Mouse (Mus musculus) lung, postnatal 25 days (tissue): Measurements from ENCODE around the gene Bik.

Experiments
- DNase-seq: peaks from one replicate; pipeline ENCODE4 v3.0.0; 2022; ENCODE audit warnings: low spot score

The Bik gene

DNA sequence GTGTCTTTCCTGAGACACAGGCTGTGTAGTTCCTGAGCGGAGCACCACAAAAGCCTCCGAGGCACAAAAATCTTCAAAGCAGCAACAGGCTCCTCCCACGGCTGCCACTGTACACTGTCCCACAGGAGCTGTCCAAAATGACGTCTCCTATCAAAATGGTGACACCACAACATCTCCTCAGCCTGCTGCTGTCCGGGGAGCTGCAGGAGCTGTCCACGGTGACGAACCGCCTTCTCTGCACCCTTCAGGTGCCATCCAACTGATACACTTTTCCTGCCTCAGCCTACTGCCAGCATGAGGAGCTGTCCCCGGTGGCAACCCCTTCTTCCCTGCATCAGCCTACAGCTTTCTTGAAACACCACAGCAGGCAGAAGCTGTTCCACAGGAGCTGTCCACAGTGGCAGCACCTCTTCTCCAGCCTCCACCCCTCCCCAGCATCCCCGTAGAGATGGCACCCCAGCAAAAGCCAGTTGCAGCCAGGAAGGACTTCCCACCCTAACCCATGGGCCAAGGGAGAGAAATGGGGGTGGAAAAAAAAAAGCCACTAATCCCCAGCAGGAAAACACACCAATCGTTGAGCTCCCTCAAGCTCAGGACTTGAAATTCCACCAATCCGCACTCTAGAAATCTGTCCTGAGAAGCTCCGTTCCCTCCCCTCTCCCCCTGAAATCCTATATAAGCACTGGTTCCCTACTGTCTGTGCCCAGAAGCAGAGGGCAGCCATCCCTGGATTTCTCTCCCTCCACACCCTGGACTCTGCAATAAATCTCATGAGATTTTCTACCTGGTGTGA lies 14.0 kb upstream of the Bik start:
- no peak for DNase-seq

- no peak for DNase-seq
Observed at GRCm38 (mm10) chr15:83515018-83515417, 11.6 kb upstream of the Bik start.

GRCm38 (mm10) chr15:83518215-83519048 lies 8.2 kb upstream of the Bik start:
- DNase-seq: peak; percentile 81

- no peak for DNase-seq
Observed at GRCm38 (mm10) chr15:83520861-83521382, 5.7 kb upstream of the Bik start.

DNA sequence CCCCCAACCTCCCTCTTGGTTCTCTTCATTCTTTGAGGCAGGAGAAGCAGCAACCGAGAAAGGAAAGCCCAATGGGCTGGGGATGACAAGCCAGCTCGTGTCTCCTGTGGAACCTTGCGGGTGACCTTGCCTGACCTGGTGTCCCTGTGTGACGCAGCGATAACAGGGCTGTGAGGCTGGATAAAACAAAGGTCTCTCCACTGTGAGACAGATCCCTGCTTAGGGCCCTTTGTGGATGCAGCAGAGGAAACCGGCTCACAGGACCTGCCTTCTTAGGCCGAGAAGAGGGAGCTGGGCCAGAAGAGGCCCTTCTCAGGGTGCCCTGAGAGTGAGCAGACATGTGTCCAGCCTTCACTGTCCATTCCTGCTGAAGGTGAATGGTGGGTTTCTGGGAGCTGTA lies 3.5 kb upstream of the Bik start:
- DNase-seq: no peak

- DNase-seq: no peak
Observed at GRCm38 (mm10) chr15:83523638-83524332, 2.9 kb upstream of the Bik start.

DNA sequence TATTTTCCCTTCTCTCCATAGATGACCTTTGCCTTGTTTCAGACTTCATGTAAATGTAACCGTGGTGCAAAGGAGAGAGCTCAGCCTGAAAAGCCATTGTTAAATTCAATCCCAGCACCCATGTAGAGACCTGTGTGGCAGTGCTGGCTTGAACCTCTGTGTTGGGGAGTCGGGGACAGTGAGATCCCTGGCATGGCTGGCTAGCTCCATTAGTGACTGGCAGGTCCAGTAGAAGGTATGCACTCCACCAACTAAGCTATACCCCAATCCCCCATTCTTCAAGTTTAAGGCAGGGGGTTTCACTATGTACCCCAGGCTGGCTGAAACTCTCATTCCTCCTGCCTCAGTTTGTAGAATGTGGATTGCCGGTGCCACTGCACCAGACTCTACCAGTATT lies 2.3 kb upstream of the Bik start:
- no peak for DNase-seq

GRCm38 (mm10) chr15:83527092-83527437 lies 403 bp downstream of the Bik start:
- no peak for DNase-seq

GRCm38 (mm10) chr15:83527747-83528146 lies 1.1 kb downstream of the Bik start:
- no peak for DNase-seq

DNA sequence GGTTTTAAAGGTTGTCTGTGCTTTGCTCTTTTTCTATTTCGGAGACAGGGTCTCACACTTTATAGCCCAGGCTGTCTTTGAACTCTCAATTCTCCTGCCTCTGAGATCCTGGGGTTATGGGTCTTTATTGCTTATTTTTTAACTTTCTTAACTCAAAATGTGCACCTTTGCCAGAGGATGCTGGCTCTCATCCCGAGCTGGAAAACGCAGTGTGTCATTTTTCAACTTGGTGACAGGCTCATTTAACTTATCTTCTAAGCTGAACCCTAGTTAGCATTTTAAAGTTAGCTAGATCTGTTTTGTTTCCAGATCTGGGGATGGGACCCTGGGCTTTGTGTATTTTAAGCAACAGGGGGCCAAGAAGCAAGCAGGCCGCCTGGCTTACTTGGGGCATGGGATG lies 2.2 kb downstream of the Bik start:
- DNase-seq: no peak

- peak; percentile 65 for DNase-seq
Observed at GRCm38 (mm10) chr15:83529765-83530164, 3.1 kb downstream of the Bik start.

DNA sequence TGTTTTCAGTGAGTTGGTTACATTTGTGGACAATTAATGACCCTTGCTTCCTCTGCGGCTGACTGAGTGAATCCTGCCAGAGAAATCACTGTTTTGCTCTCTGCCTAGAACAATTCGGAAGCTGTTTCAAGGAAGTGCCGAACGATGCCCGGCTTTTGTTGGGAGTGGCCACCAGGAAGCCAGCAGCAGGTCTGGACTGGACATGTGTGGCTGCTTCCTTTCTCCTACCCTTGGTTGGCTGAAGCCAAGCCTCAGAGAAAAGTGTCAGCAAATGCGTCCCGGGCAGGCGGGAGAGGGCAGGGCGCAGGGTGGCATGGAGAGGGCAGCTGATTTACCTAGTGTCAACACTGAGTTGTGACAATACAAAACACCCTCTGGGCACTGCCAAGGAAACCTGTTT lies 3.6 kb downstream of the Bik start:
- DNase-seq: peak; percentile 83

GRCm38 (mm10) chr15:83530688-83531087 lies 4.0 kb downstream of the Bik start:
- peak; percentile 61 for DNase-seq

DNA sequence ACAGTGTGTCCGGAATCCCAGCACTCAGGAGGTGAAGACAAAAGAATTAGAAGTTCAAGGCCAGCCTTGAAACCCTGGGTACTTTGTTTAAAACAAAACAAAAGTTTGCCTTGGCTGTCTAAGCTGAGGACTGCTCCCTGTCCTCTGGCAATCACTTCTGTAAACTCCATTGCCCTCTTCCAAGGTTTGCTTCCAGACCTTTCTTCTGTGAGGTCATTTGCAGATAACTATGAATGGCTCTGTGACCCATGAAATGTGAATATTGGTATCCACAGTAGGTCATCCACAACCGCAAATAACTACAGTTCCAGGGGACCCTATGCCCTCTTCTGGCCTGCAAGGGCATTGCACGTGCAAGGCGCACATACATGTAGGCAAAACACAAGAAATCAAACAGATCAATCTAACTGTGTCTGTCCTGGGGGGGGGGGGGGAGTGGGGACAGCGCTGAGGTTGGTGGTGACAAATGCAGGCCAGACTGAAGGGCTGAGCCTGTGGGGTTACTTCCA lies 5.4 kb downstream of the Bik start:
- DNase-seq: no peak

- no peak for DNase-seq
Observed at GRCm38 (mm10) chr15:83532606-83533005, 5.9 kb downstream of the Bik start.

GRCm38 (mm10) chr15:83534960-83535889 lies 8.6 kb downstream of the Bik start:
- DNase-seq: peak; percentile 58

DNA sequence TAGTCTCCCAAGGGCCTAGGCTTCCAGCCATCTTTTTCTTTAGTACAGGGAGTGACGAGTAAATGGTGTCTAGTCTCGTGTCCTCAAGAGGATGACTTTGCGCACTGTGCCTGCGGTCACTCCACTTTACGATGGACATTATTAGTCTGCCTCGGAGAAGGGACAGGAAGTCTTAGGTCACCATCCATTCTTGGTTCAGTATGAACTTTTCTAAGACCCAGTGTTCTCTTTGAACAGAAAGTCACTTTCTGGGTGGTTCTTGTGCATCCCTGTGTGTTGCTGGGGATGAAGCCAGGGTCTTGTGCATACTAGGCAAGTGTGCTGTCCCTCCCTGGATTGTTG lies 9.2 kb downstream of the Bik start:
- DNase-seq: no peak

DNA sequence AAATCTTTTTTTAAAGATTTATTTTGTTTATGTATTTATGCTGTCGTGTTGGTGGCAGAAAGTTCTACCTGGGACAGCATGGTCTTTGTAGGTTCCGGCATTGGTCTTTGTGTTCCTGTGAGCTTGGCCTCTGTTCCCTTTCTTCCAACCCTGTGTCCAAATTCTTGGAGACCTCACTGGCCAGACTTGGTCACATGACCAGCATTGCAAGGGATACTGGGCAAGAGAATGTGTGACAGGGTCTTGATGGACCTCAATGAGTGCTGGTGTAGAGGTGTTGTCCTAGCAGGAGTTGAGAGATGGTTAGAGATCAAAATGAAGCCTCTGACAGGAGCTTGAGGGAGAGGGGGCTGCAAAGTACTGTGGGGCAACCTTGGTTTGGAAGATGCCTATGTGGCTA lies 12.2 kb downstream of the Bik start:
- no peak for DNase-seq

DNA sequence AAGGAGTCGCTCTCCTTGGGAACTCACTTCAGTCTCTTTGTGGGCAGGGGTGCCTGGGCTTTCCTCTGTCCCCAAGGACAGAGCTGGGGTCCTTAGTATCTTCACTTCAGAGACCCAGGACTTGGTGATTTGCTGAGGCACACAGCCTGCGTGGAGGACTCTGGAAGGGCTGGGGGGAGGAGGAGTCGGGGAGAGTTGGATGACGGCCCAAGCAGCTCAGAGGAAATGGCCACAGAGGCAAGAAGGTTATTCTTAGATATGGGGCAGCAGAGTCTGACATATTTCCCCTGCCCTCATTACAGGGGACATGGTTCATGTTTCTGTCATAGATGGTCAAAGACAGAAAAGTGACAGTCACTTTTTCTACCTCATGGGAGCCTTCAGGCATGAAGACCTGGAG lies 13.2 kb downstream of the Bik start:
- peak; percentile 64 for DNase-seq

GRCm38 (mm10) chr15:83541647-83542287 lies 15.1 kb downstream of the Bik start:
- no peak for DNase-seq

DNA sequence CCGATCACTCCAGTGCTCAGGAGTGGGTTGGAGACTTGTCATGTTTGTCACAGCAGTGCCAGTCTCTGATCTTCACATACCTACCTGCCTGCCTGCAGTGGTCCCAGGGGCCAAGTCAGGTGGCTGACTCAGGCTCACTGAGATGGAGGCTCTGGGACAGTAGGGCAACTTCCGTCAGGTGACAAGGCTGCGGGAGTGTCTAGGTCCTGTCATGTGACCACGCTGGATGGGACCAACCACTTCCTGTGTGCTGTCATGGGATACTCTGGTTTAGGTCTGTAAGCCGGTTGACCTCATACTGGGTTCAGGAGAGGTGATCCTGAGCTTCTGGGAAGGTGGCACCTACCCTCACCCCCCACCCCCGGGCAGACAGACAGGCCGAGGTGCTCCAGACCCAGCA lies 19.4 kb downstream of the Bik start:
- DNase-seq: no peak
